Mouse (Mus musculus) kidney, postnatal 4 days (tissue): ENCODE measurements around the gene Gm8914.
"Not testable (repeated sequence)": the region's sequence is repeated elsewhere in the genome, so short reads cannot be mapped to it uniquely, and the experiment has no call there.

Source experiments
- DNase-seq, 2 experiments: peaks; one replicate each; pipeline ENCODE4 v3.0.0; 2021; ENCODE audit warnings: mixed read lengths in 2 of 2

The Gm8914 gene

DNA sequence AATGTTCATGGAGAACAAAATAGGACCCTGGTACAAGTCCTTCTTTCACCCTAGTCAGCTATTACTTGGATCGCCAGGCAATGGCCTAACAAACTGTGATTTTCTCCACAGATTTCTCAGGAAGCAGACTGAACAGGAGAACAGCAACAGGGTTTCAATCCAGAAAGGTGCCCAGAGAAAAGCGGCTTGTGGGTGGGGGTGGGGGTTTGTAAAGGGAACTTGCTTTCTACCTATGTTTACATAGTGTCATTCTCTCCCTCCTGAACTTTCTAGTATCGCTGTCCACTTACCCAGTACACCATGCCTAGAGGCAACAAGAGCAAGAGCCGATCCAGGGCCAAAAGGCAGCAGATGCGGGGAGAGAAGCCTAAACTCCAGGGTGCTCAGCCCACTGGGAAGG is at the start of gene Gm8914:
Gm8914 (plus strand) TSS at position 301 of the 400 bp plus-strand sequence.
- not testable (repeated sequence) for DNase-seq
